Mouse (Mus musculus): ENCODE data around the gene Rhbdd1. TPM values are rescaled to one million over a fixed set of nuclear protein-coding genes. Genes with fewer than 3 reads are reported as not detected.

Rhbdd1 gene
- polyA plus RNA-seq, 1 experiment = 10.7 TPM

GRCm38 (mm10) chr1:82446049-82446448 is 129.8 kb downstream of the Rhbdd1 start:
- 69% methylated on average over 7 of the region's 7 CpGs for WGBS
- Histone ChIP-seq H3K4me3 (replicated peaks; ENCODE audit: insufficient read depth, low read depth, low read length) (no peak overlapping the region), H3K4me1 (ENCODE audit: control insufficient read depth, insufficient read depth, low read length) (no peaks in the 10 kb centered on the region), H3K27me3 (ENCODE audit: control insufficient read depth, insufficient read depth, low read length) (no peaks in the 10 kb centered on the region), H3K27ac (ENCODE audit: insufficient read depth, low read length) (no peak overlapping the region)
- TF ChIP-seq POLR2A (IDR thresholded peaks at IDR 0.05; ENCODE audit: borderline replicate concordance, insufficient read depth, low read length) (no peak), CTCF (IDR thresholded peaks at IDR 0.05; ENCODE audit: borderline replicate concordance, insufficient read depth, low read depth, low read length) (no peak)
- no peak for DNase-seq

- WGBS = 91% methylated on average over 4 of the region's 4 CpGs
- TF ChIP-seq CTCF (IDR thresholded peaks at IDR 0.05; ENCODE audit: borderline replicate concordance, insufficient read depth, low read depth, low read length) (no peak), POLR2A (IDR thresholded peaks at IDR 0.05; ENCODE audit: borderline replicate concordance, insufficient read depth, low read length) (no peak)
- Histone ChIP-seq H3K4me3 (replicated peaks; ENCODE audit: insufficient read depth, low read depth, low read length) (no peak overlapping the region), H3K27me3 (ENCODE audit: control insufficient read depth, insufficient read depth, low read length) (no peaks in the 10 kb centered on the region), H3K4me1 (ENCODE audit: control insufficient read depth, insufficient read depth, low read length) (0 out of 2 replicates have a peak, but pooled peaks cover 2% of the 10 kb centered on the region), H3K27ac (ENCODE audit: insufficient read depth, low read length) (no peak overlapping the region)
- DNase-seq = no peak
These were observed 133.6 kb downstream of the Rhbdd1 start for GRCm38 (mm10) chr1:82449851-82450250.

- WGBS = 49% methylated on average over 6 of the region's 6 CpGs
- no peak overlapping the region for H3K4me3 ChIP-seq (replicated peaks; ENCODE audit: insufficient read depth, low read depth, low read length)
- H3K4me1 ChIP-seq (ENCODE audit: control insufficient read depth, insufficient read depth, low read length) = 0 out of 2 replicates have a peak, but pooled peaks cover 2% of the 10 kb centered on the region
- TF ChIP-seq POLR2A (IDR thresholded peaks at IDR 0.05; ENCODE audit: borderline replicate concordance, insufficient read depth, low read length) = no peak
- no peak for TF ChIP-seq CTCF (IDR thresholded peaks at IDR 0.05; ENCODE audit: borderline replicate concordance, insufficient read depth, low read depth, low read length)
- DNase-seq = no peak
- no peak overlapping the region for H3K27ac ChIP-seq (ENCODE audit: insufficient read depth, low read length)
- no peaks in the 10 kb centered on the region for H3K27me3 ChIP-seq (ENCODE audit: control insufficient read depth, insufficient read depth, low read length)
These were observed 135.8 kb downstream of the Rhbdd1 start for GRCm38 (mm10) chr1:82451927-82452651.

DNA sequence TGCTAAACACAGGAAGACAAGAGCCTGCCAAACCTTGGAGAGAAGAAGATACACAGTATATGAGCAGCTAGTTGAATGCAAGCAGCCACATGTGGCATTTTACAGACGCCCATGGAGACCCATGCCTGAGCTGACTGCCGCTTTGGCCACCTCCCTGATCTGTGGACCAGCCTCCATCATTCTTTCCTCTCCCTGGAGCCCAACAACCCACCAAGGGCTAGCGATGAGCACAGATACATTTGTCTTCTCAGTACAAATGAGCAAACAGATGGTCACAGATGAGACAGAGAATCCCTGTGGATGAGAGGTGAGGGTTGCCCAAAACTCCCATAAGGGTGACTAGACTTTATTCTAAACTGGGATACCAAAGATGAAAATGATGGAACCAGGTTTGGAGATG is 137.8 kb downstream of the Rhbdd1 start:
- DNase-seq = peak; percentile 62 to 78
- no peak overlapping the region for H3K4me3 ChIP-seq (replicated peaks; ENCODE audit: insufficient read depth, low read depth, low read length)
- WGBS = 65% methylated on average over 3 of the region's 3 CpGs
- no peak overlapping the region for H3K27ac ChIP-seq (ENCODE audit: insufficient read depth, low read length)
- TF ChIP-seq POLR2A (IDR thresholded peaks at IDR 0.05; ENCODE audit: borderline replicate concordance, insufficient read depth, low read length) (no peak), CTCF (IDR thresholded peaks at IDR 0.05; ENCODE audit: borderline replicate concordance, insufficient read depth, low read depth, low read length) (no peak)
- H3K27me3 ChIP-seq (ENCODE audit: control insufficient read depth, insufficient read depth, low read length) = no peaks in the 10 kb centered on the region
- 0 out of 2 replicates have a peak, but pooled peaks cover 2% of the 10 kb centered on the region for H3K4me1 ChIP-seq (ENCODE audit: control insufficient read depth, insufficient read depth, low read length)

- Histone ChIP-seq H3K27ac (ENCODE audit: insufficient read depth, low read length) (no peak overlapping the region), H3K27me3 (ENCODE audit: control insufficient read depth, insufficient read depth, low read length) (no peaks in the 10 kb centered on the region), H3K4me3 (replicated peaks; ENCODE audit: insufficient read depth, low read depth, low read length) (no peak overlapping the region), H3K4me1 (ENCODE audit: control insufficient read depth, insufficient read depth, low read length) (no peaks in the 10 kb centered on the region)
- no peak for DNase-seq
- 70% methylated on average over 4 of the region's 4 CpGs for whole genome bisulfite sequencing
- no peak for TF ChIP-seq CTCF (IDR thresholded peaks at IDR 0.05; ENCODE audit: borderline replicate concordance, insufficient read depth, low read depth, low read length)
- TF ChIP-seq POLR2A (IDR thresholded peaks at IDR 0.05; ENCODE audit: borderline replicate concordance, insufficient read depth, low read length) = no peak
These were observed 143.1 kb downstream of the Rhbdd1 start for GRCm38 (mm10) chr1:82459350-82459749.

DNA sequence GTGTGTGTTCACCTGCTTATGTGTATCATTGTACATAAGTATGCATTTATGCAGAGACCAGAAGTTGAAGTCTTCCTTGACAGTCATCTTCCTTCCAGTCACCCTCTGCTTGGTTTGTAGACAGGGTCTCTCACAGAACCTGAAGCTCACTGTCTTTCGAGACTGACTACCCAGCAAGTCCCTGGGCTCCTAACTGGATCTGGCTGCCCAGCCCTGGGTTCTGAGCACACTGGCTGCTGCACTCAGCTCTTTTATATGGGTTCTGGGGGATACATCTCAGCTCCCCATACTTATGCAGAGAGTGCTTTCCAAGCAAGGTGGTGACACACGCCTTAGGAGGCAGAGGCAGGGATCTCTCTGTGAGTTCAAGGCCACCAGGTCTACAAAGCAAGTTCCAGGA is 143.7 kb downstream of the Rhbdd1 start:
- TF ChIP-seq POLR2A (IDR thresholded peaks at IDR 0.05; ENCODE audit: borderline replicate concordance, insufficient read depth, low read length) (no peak), CTCF (IDR thresholded peaks at IDR 0.05; ENCODE audit: borderline replicate concordance, insufficient read depth, low read depth, low read length) (no peak)
- no peak overlapping the region for H3K27ac ChIP-seq (ENCODE audit: insufficient read depth, low read length)
- no peak overlapping the region for H3K4me3 ChIP-seq (replicated peaks; ENCODE audit: insufficient read depth, low read depth, low read length)
- no peaks in the 10 kb centered on the region for H3K4me1 ChIP-seq (ENCODE audit: control insufficient read depth, insufficient read depth, low read length)
- no peak for DNase-seq
- H3K27me3 ChIP-seq (ENCODE audit: control insufficient read depth, insufficient read depth, low read length) = no peaks in the 10 kb centered on the region
- WGBS = 91% methylated on average over 2 of the region's 2 CpGs

DNA sequence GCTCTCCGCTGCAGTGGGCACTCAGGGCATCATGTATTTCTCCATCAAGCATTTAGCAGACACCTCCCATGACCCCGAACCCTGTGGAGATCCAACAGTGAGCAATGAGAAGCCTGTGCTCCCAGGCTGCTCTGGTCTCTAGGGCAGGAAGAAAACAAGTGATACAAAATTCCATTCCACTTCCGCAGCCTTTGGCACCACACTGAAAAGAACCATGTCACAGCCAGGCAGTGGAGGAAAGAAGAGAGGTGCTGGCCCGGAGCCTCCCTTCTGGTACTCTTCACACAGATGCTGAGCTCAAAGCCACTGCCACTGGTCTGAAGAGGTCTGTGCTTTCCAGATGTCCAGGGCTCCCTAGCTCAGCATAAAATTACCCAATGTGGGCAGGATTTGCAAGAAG is 144.8 kb downstream of the Rhbdd1 start:
- H3K4me1 ChIP-seq (ENCODE audit: control insufficient read depth, insufficient read depth, low read length) = no peaks in the 10 kb centered on the region
- H3K27me3 ChIP-seq (ENCODE audit: control insufficient read depth, insufficient read depth, low read length) = no peaks in the 10 kb centered on the region
- 36% methylated on average over 4 of the region's 4 CpGs for WGBS
- H3K27ac ChIP-seq (ENCODE audit: insufficient read depth, low read length) = no peak overlapping the region
- TF ChIP-seq POLR2A (IDR thresholded peaks at IDR 0.05; ENCODE audit: borderline replicate concordance, insufficient read depth, low read length) (no peak), CTCF (IDR thresholded peaks at IDR 0.05; ENCODE audit: borderline replicate concordance, insufficient read depth, low read depth, low read length) (no peak)
- H3K4me3 ChIP-seq (replicated peaks; ENCODE audit: insufficient read depth, low read depth, low read length) = no peak overlapping the region
- no peak for DNase-seq

DNA sequence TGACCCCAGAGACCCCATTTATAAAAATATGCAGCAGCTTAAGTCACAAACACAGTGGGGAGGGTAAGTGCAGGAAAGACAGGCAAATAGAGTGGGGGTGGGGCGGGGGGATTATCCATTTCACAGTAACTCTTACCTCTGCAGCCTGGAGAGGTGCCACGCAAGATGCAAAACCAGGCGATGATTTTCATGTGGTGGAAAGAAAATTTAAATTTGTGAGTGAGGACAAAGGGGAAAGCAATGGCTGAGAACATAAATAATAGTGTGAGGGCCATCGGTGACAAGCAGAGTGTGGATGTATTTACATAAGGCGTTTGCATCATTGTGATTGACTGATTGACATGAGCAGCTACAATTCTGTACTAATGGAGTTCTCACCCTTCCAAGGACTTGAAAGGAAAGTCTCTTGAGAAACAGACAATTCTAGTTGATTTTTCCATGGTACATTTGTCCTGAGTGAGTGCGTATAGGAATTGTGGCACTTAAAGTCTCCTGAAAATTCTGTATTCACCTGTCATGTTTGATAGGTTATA is 149.1 kb downstream of the Rhbdd1 start:
- no peak for TF ChIP-seq CTCF (IDR thresholded peaks at IDR 0.05; ENCODE audit: borderline replicate concordance, insufficient read depth, low read depth, low read length)
- no peak for TF ChIP-seq POLR2A (IDR thresholded peaks at IDR 0.05; ENCODE audit: borderline replicate concordance, insufficient read depth, low read length)
- WGBS = 62% methylated on average over 6 of the region's 6 CpGs
- no peak overlapping the region for H3K4me3 ChIP-seq (replicated peaks; ENCODE audit: insufficient read depth, low read depth, low read length)
- no peak for DNase-seq
- no peaks in the 10 kb centered on the region for H3K27me3 ChIP-seq (ENCODE audit: control insufficient read depth, insufficient read depth, low read length)
- no peaks in the 10 kb centered on the region for H3K4me1 ChIP-seq (ENCODE audit: control insufficient read depth, insufficient read depth, low read length)
- no peak overlapping the region for H3K27ac ChIP-seq (ENCODE audit: insufficient read depth, low read length)
